Comparison of ENCODE assay signal across 8 mouse cellular contexts in the genomic region with DNA sequence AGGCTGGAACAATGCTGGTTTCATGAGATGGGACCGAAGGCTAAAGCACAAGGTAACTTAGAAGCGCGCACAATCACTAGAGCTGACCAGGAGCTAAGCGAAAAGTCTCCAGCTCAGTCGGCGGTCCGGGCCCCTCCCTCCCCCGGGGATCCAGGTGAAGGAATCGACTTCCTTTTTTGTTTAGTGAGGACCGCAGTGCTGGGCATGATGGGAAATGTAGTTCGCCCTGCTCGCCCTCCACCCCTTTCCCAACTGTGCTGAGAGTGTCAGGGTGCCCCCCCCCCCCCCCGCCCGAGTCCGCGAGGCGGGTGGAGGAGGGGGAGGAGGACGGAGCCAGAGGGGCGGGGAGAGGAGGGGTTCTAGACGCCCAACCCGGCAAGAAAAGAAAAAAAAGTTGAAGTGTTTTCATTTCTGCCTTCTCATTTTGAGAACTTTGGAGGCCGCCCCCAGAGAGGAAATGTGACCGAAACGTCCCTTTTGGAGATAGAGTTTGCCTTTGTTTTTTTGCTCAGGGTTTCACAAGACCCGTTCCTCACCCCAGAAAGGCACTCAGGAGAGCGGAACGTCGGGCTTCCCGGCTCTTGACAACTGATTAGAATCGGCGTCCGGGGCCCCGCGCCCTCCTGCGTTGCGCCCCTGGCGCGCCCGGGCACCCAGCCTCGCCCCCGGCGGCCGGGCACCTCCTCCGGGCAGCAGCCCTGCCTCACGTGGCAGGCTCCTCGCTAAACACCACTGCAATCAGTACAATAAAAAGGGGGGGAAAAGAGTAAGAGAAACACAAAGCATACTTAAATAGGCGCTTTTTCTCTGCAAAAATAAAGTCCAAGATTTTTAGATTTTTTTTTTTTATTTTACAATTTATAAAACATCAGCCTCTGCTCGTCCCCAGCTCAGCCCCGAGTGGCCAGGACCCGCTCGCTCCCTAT. TPM values are rescaled to one million over a fixed set of nuclear protein-coding genes. Genes with fewer than 3 reads are reported as not detected.
A peak's percentile ranks its signal among the peaks of the same experiment; 100 is the strongest.
DNase-seq lines count a peak whose midpoint lies in the region; ATAC-seq lines count a peak whose summit lies in the region.

No protein-coding gene starts in this region.

- no peaks in the 10 kb centered on the region for H3K27me3 ChIP-seq in intestine, embryonic 14.5 days (replicated peaks; ENCODE audit: control insufficient read depth, insufficient read depth, low read length)
- peaks cover 45% of the 10 kb centered on the region for H3K27me3 ChIP-seq in midbrain, embryonic 10.5 days (ENCODE audit: low read depth, poor library complexity, severe bottlenecking)

- intact Hi-C loops in left cerebral cortex, postnatal 36 days (cut with DNase I) = loop anchor here (2.0 to 5.0 kb wide), 5 partner anchors 75 to 323 kb away; a partner anchor contains a TSS

- H3K9ac ChIP-seq in intestine, embryonic 14.5 days (ENCODE audit: low read length) = peak overlapping the region; percentile 99

- H3K4me3 ChIP-seq in intestine, embryonic 14.5 days (ENCODE audit: low read depth, low read length) = peak overlapping the region; percentile 89
- peak overlapping the region; percentile 97 for H3K4me3 ChIP-seq in midbrain, embryonic 10.5 days

- under 1% methylated on average over 44 of the region's 51 CpGs for WGBS in intestine, embryonic 14.5 days
- WGBS in midbrain, embryonic 10.5 days = under 1% methylated on average over 51 of the region's 51 CpGs

- no peaks in the 10 kb centered on the region for H3K36me3 ChIP-seq in intestine, embryonic 14.5 days (ENCODE audit: control insufficient read depth, insufficient read depth, low read length)
- H3K36me3 ChIP-seq in midbrain, embryonic 10.5 days = no peaks in the 10 kb centered on the region

- H3K9me3 ChIP-seq in intestine, embryonic 14.5 days (ENCODE audit: control insufficient read depth, low read length) = no peaks in the 10 kb centered on the region
- H3K9me3 ChIP-seq in midbrain, embryonic 10.5 days (replicated peaks) = no peaks in the 10 kb centered on the region

- DNase-seq in R1 (ENCODE audit: low read depth, low spot score) = peak; percentile 93
- peak; percentile 92 for DNase-seq in gastrocnemius, postnatal 25 days
- DNase-seq in intestine, embryonic 14.5 days (ENCODE audit: low spot score) = peak; percentile 92
- peak; percentile 78 to 79 for DNase-seq in left cerebral cortex, postnatal 36 days (ENCODE audit: low spot score in 2 of 2)
- DNase-seq in midbrain, embryonic 10.5 days (ENCODE audit: low spot score) = peak; percentile 88
- peak; percentile 86 for DNase-seq in skeletal muscle tissue, adult 2 months (ENCODE audit: low read depth, low spot score)

- ATAC-seq in common myeloid progenitor, adult 5-6 weeks (replicated peaks; ENCODE audit: low read depth, poor library complexity, severe bottlenecking) = peak; percentile 56
- peak; percentile 48 for ATAC-seq in intestine, embryonic 14.5 days (replicated peaks; ENCODE audit: low FRiP score, low TSS enrichment, low read depth)
- ATAC-seq in activated CD4-positive, CD25-positive, alpha-beta regulatory T cell, adult 4 months = no peak

- peaks cover 22% of the 10 kb centered on the region for H3K4me1 ChIP-seq in intestine, embryonic 14.5 days (replicated peaks; ENCODE audit: control insufficient read depth, insufficient read depth, low read length)
- peaks cover 53% of the 10 kb centered on the region for H3K4me1 ChIP-seq in midbrain, embryonic 10.5 days

- peak overlapping the region; percentile 99 for H3K4me2 ChIP-seq in intestine, embryonic 14.5 days (ENCODE audit: low read length)

- H3K27ac ChIP-seq in intestine, embryonic 14.5 days (ENCODE audit: low read depth) = peak overlapping the region; percentile 96
- H3K27ac ChIP-seq in midbrain, embryonic 10.5 days (replicated peaks) = peak overlapping the region; percentile 96

RNA-seq across cellular contexts. Expression of a gene that starts 2.0 kb away (rescaled TPM):
- total RNA-seq in common myeloid progenitor, adult 5-6 weeks (2017) = 0.58 and 1.8 TPM in 2 replicates
- 1 to 10 TPM; 2.1 to 2.5 TPM for total RNA-seq in gastrocnemius, postnatal 25 days (2021)
- 2.1 TPM in 2 replicates for polyA plus RNA-seq in intestine, embryonic 14.5 days (2014; fragmentation: Nextera tagmentation; extraction: Ambion mirVana)
- 10 to 100 TPM; 17.9 to 21.3 TPM for total RNA-seq in left cerebral cortex, postnatal 36 days (2021)
- 2.0 and 2.3 TPM in 2 replicates for polyA plus RNA-seq in midbrain, embryonic 10.5 days (2016; fragmentation: Nextera tagmentation; extraction: Ambion mirVana)
- under 1 TPM in 1 of 2 experiments, not detected in 1; 0.16 TPM for polyA plus RNA-seq in activated CD4-positive, CD25-positive, alpha-beta regulatory T cell, adult 4 months (2017; shearing (Covaris generic))

RNA-seq across cellular contexts. Expression of a gene that starts 56.2 kb away (rescaled TPM):
- 46.4 and 76.0 TPM in 2 replicates for total RNA-seq in common myeloid progenitor, adult 5-6 weeks (2017)
- total RNA-seq in gastrocnemius, postnatal 25 days (2021) = 10 to 100 TPM; 67.1 to 68.5 TPM
- polyA plus RNA-seq in intestine, embryonic 14.5 days (2014; fragmentation: Nextera tagmentation; extraction: Ambion mirVana) = 76.6 and 78.2 TPM in 2 replicates
- 100 to 1,000 TPM; 175 to 182 TPM for total RNA-seq in left cerebral cortex, postnatal 36 days (2021)
- 151 and 152 TPM in 2 replicates for polyA plus RNA-seq in midbrain, embryonic 10.5 days (2016; fragmentation: Nextera tagmentation; extraction: Ambion mirVana)
- polyA plus RNA-seq in activated CD4-positive, CD25-positive, alpha-beta regulatory T cell, adult 4 months (2017; shearing (Covaris generic)) = 10 to 100 TPM; 46.4 to 73.2 TPM

RNA-seq across cellular contexts. Expression of a gene that starts 56.4 kb away (rescaled TPM):
- 17.1 and 17.3 TPM in 2 replicates for total RNA-seq in common myeloid progenitor, adult 5-6 weeks (2017)
- total RNA-seq in gastrocnemius, postnatal 25 days (2021) = 100 to 1,000 TPM; 315 to 363 TPM
- polyA plus RNA-seq in intestine, embryonic 14.5 days (2014; fragmentation: Nextera tagmentation; extraction: Ambion mirVana) = 22.6 and 25.3 TPM in 2 replicates
- total RNA-seq in left cerebral cortex, postnatal 36 days (2021) = 10 to 100 TPM; 46.3 to 54.5 TPM
- polyA plus RNA-seq in midbrain, embryonic 10.5 days (2016; fragmentation: Nextera tagmentation; extraction: Ambion mirVana) = 22.5 and 23.7 TPM in 2 replicates
- 1 to 10 TPM; 2.9 to 3.5 TPM for polyA plus RNA-seq in activated CD4-positive, CD25-positive, alpha-beta regulatory T cell, adult 4 months (2017; shearing (Covaris generic))

Comparison
In these comparisons a context has a peak if more than half of its experiments do, and no peak if none do; other contexts are left out.
1. RNA of a gene that starts 56.4 kb away (total RNA-seq): 315 to 363 TPM in gastrocnemius, postnatal 25 days; 46.3 to 54.5 TPM in left cerebral cortex, postnatal 36 days and 17.1 to 17.3 TPM in common myeloid progenitor, adult 5-6 weeks; every median in the first group is over 4 times any median in the second.
2. Peak in every context shown above with its lines, with median percentiles within 50 percentile points of each other: DNase-seq.